Mouse (Mus musculus) intestine, embryonic 14.5 days (tissue): ENCODE measurements around the gene Dmpk. TPM values are rescaled to one million over a fixed set of nuclear protein-coding genes. Genes with fewer than 3 reads are reported as not detected.

Experiments
- ATAC-seq: fragments of 200-750 bp; cut with Nextera tagmentation; replicated peaks from 2 replicates; pipeline ENCODE4 v1.8.0; 2017; ENCODE audit warnings: low read depth, moderate number of reproducible peaks, moderate TSS enrichment, moderate library complexity; ENCODE audit not compliant: low FRiP score, low TSS enrichment
- DNase-seq: peaks from one replicate; pipeline ENCODE4 v3.0.0-alpha.2; 2018; ENCODE audit warnings: low spot score
- H3K27ac ChIP-seq: fragments of 300-500 bp; sonication (generic); 2 replicates; pipeline ENCODE4 v1.5.1; 2014; ENCODE audit warnings: low read depth, mild to moderate bottlenecking, control low read depth
- H3K27me3 ChIP-seq: fragments of 300-500 bp; sonication (generic); replicated peaks from 2 replicates; pipeline ENCODE4 v1.6.1; 2014; ENCODE audit warnings: low read length, control low read depth; ENCODE audit not compliant: control insufficient read depth, insufficient read depth
- H3K36me3 ChIP-seq: fragments of 300-500 bp; sonication (generic); 2 replicates; pipeline ENCODE4 v1.6.1; 2014; ENCODE audit warnings: low read length, control low read depth; ENCODE audit not compliant: control insufficient read depth, insufficient read depth
- H3K4me1 ChIP-seq: fragments of 300-500 bp; sonication (generic); replicated peaks from 2 replicates; pipeline ENCODE4 v1.6.1; 2014; ENCODE audit warnings: low read length, control low read depth, mixed read lengths; ENCODE audit not compliant: control insufficient read depth, insufficient read depth
- H3K4me2 ChIP-seq: fragments of 300-500 bp; sonication (generic); 2 replicates; pipeline ENCODE4 v1.6.1; 2014; ENCODE audit warnings: low read length
- H3K4me3 ChIP-seq: fragments of 300-500 bp; sonication (generic); 2 replicates; pipeline ENCODE4 v1.5.1; 2014; ENCODE audit warnings: low read depth, low read length, control low read depth, mixed read lengths
- H3K9ac ChIP-seq: fragments of 300-500 bp; sonication (generic); 2 replicates; pipeline ENCODE4 v1.6.1; 2014; ENCODE audit warnings: mild to moderate bottlenecking, low read length
- H3K9me3 ChIP-seq: fragments of 300-500 bp; sonication (generic); 2 replicates; pipeline ENCODE4 v1.6.1; 2016; ENCODE audit warnings: low read length, control low read depth; ENCODE audit not compliant: control insufficient read depth
- WGBS: fragments of 180-500 bp; shearing (Covaris S2); extraction: QIAGEN DNeasy Blood & Tissue Kit; methylation state at CpG from one replicate; pipeline ENCODE4 v1.1.7; 2014; 5-methylcytosine and 5-hydroxymethylcytosine counted together
- polyA plus RNA-seq: library from polyadenylated mRNA; unstranded; fragments of >200 nt; fragmentation: Nextera tagmentation; extraction: Ambion mirVana; gene quantifications from 2 replicates; pipeline ENCODE4 v1.2.1, GENCODE M21; 2014

The Dmpk gene
- polyA plus RNA-seq, 1 experiment from 2014 or later, result 57.4 TPM

DNA sequence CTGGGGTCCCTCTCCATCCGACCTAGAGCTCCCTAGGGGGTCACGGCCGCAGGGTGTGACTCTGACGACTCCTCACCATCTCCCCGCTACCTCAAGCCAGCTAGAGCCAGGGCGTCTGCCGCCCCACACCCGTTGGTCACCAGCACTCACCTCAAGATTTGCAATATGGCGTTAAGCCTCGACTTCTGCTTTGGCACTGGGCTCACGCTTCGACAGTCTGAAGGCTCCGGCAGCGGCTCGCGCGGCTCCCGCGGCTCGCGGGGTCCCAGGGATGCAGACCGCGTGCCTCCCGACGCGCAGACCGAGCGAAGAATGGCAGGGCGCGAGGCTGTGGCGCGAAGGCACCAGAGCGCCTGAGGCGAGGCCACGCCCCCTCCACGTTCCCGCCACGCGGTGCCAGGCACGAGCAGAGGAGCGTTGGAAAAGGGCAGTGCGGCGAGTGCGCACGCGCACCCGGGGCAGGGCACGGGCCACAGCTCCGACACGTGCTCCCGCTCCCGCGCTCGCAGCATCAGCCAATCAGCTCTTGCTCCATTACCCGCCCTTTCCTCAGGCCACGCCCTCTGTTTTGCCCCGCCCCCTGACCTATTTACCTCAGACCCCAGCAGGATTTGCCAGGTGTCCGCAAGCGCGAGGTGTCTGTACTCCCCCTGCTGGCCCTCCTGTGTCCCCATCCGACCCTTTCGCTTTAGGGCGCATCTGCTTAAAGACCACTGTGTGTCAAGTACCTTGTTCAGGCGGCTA, 34.6 kb downstream of the Dmpk start, which contains the start of gene Gm4969:
Gm4969 (minus strand) TSS at position 341 of the 744 bp plus-strand sequence.
- peak within 1 kb of the TSS; percentile 27 for H3K4me3 ChIP-seq
- ATAC-seq (peak; percentile 38; the same call in 1 of the 2 replicates), DNase-seq (peak; percentile 80)
- no peak within 1 kb of the TSS for H3K9ac ChIP-seq
- peak within 1 kb of the TSS; percentile 50 for H3K4me2 ChIP-seq
- H3K9me3 ChIP-seq, result peaks cover 7% of the 10 kb centered on the region; the same call in 1 of the 2 replicates
- 19% methylated on average over 64 of the region's 64 CpGs for WGBS
- no peak within 1 kb of the TSS for H3K27ac ChIP-seq
- peaks cover 8% of the 10 kb centered on the region for H3K4me1 ChIP-seq
- no peaks in the 10 kb centered on the region for H3K36me3 ChIP-seq
- no peaks in the 10 kb centered on the region for H3K27me3 ChIP-seq

DNA sequence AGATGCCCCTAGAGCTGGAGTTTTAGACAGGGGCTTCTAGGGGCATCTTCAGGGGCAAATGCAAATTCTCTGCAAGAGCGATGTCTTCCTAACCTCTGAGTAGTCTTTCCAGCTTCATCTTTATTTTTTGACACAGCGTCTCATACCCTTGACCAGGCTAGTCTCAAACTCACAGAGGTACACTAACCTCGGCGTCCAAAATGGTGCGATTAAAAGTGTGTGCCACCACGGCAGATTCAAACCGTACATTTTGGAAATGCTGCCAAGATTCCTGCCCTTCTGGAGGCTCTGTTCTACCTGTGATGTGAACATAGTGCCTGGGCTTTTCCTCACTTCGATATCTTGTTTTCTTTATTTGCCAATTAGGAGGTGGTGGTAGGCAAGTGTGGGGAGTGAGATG, 35.4 kb downstream of the Dmpk start:
- H3K27ac ChIP-seq, result no peak overlapping the region
- peaks cover 8% of the 10 kb centered on the region for H3K4me1 ChIP-seq
- DNase-seq, result no peak
- no peak overlapping the region for H3K9ac ChIP-seq
- H3K4me2 ChIP-seq, result no peak overlapping the region
- no peaks in the 10 kb centered on the region for H3K36me3 ChIP-seq
- peaks cover 7% of the 10 kb centered on the region; the same call in 1 of the 2 replicates for H3K9me3 ChIP-seq
- WGBS, result 92% methylated on average over 8 of the region's 8 CpGs
- ATAC-seq, result peak; percentile 2; the same call in 1 of the 2 replicates
- H3K4me3 ChIP-seq, result no peak overlapping the region
- H3K27me3 ChIP-seq, result no peaks in the 10 kb centered on the region

DNA sequence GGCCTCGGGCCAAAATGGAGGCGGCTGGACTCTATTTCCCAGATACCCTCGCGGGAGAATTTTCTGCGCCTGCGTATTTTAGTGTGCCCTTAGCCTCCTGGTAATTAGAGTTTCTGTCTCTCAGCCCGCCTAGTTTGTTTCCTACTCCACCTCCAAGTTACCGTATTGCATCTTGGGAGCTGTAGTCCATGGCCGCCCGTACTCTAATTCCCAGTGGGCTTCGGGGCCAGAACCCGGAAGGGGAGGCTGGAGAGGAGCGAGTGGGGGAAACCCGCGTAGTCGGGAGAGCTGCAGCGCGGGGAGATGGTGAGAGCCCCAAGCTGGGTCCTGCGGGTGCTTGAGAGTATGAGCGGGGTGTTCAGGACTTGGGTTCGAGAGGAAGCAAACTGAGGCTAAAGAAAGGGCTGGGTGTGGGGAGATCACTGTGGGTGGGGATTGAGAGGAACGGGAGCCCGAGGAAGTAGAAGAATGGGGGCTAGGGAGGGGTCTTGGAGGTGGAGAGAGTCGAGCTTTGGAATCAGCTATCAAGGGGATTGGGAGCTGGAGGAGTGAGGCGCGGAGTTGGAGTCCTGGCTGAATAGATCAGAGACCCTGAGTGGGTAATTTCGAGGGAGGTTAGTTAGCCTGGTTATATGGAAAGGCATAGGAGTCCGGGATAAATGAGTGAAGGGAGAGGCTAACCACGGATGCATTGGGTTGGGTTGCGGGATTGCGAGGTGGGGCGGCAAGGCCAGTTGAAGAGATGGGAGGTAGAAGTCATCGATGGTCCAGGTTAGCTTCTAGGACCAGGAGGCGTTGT, 36.2 kb downstream of the Dmpk start, which contains the start of gene Fbxo46:
Fbxo46 (plus strand) TSS at position 229 of the 799 bp plus-strand sequence.
- no peak within 1 kb of the TSS for H3K27ac ChIP-seq
- WGBS, result 2% methylated on average over 34 of the region's 34 CpGs
- peak within 1 kb of the TSS; percentile 85 for H3K4me3 ChIP-seq
- H3K4me2 ChIP-seq, result peak within 1 kb of the TSS; percentile 94
- no peaks in the 10 kb centered on the region for H3K27me3 ChIP-seq
- ATAC-seq, result peak; percentile 89
- H3K36me3 ChIP-seq, result no peaks in the 10 kb centered on the region
- H3K9ac ChIP-seq, result peak within 1 kb of the TSS; percentile 67
- peak; percentile 89 for DNase-seq
- H3K4me1 ChIP-seq, result peaks cover 8% of the 10 kb centered on the region
- peaks cover 7% of the 10 kb centered on the region; the same call in 1 of the 2 replicates for H3K9me3 ChIP-seq

DNA sequence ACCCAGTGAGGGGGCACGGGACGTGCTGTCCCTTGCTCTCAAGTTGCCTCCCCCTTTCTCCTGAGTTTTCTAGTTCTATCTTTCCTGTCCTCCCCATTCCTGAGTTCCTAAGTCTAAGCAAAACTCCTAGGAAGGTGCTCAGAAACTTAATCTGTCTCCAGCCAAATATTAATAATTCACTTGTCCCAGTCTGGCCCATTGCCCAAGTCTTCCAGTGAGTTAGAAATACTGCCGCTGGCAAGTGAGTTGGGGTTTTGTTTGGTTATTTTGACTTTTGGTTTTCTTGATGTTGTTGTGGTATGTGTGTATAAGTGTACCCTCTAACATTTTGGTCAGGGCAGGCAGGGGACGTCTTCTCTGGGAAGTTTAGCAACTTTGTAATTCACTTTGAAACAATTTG, 38.0 kb downstream of the Dmpk start:
- Histone ChIP-seq H3K36me3 (no peaks in the 10 kb centered on the region), H3K27me3 (no peaks in the 10 kb centered on the region), H3K4me3 (no peak overlapping the region), H3K9ac (no peak overlapping the region), H3K27ac (no peak overlapping the region), H3K4me1 (peaks cover 8% of the 10 kb centered on the region), H3K4me2 (no peak overlapping the region), H3K9me3 (peaks cover 7% of the 10 kb centered on the region; the same call in 1 of the 2 replicates)
- DNase-seq (no peak), ATAC-seq (no peak)
- WGBS, result 90% methylated on average over 4 of the region's 4 CpGs

DNA sequence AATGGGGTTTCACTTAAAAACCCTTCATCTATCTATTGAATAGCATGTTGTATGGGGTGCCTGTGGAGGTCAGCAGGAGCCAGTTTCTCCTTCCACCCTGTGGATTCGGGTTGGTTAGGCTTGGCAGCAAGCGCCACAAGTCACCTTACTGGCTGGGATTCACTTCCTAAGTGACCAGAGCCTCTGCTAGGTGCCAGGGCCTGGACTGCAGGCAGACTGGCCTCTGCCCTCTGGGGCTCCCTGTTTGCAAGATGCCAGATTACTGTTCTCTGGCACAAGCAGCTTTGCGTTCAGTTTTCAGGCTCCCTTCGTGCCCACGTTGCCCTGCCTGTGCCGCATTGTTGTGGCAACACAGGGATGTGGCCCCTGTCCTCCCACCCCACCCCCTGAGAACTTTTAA, 41.1 kb downstream of the Dmpk start:
- Histone ChIP-seq H3K4me2 (no peak overlapping the region), H3K27me3 (no peaks in the 10 kb centered on the region), H3K9ac (no peak overlapping the region), H3K9me3 (peaks cover 3% of the 10 kb centered on the region; the same call in 1 of the 2 replicates), H3K36me3 (peaks cover 9% of the 10 kb centered on the region), H3K4me3 (no peak overlapping the region), H3K4me1 (peaks cover 8% of the 10 kb centered on the region), H3K27ac (no peak overlapping the region)
- WGBS, result 91% methylated on average over 6 of the region's 6 CpGs
- no peak for ATAC-seq
- DNase-seq, result no peak

DNA sequence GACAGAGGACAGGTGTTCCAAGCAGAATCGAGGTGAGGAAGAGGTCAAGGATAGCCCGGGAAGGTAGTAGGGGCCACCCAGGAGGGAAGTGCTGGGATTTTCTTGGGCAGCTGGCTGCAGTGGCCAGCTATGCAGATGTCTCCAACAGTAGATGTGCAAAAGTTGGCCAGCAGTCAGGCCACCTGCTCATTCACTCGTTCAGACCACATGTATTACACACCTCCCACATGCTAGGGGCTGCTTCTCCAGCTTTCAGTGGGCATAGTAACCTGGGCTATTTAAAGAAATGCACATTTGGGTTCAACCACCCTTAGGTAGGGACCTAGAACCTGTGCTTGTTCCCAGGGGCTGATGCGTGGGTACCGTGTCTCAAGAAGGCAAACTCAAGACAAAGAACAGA, 44.1 kb downstream of the Dmpk start:
- WGBS, result 76% methylated on average over 5 of the region's 5 CpGs

DNA sequence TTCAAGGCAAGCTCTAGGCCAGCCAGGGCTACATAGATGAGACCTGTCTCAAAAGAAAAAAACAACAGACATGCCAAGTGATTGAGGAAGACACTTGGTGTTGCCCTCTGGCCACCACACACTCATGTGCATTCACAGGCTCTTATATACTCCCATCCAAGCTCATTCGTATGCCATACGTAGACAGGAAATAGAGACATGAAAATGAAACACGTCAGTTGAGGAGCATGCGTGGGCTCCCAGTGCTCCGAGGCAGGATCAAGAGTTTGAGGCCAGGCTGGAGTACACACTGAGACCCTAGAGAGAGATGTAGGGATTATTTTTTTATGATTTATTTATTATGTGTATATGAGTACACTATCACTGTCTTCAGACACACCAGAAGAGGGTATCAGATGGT, 45.7 kb downstream of the Dmpk start:
- no peak for DNase-seq
- no peaks in the 10 kb centered on the region for H3K27me3 ChIP-seq
- H3K9ac ChIP-seq, result no peak overlapping the region
- H3K9me3 ChIP-seq, result no peaks in the 10 kb centered on the region
- no peak overlapping the region for H3K27ac ChIP-seq
- no peak for ATAC-seq
- no peak overlapping the region for H3K4me3 ChIP-seq
- H3K4me2 ChIP-seq, result no peak overlapping the region
- H3K36me3 ChIP-seq, result peaks cover 9% of the 10 kb centered on the region
- H3K4me1 ChIP-seq, result peaks cover 12% of the 10 kb centered on the region; the same call in 1 of the 2 replicates
- WGBS, result 92% methylated on average over 5 of the region's 5 CpGs

More for the DNA sequence above, 44.1 kb downstream of the Dmpk start:
- H3K4me3 ChIP-seq, result no peak overlapping the region
- H3K36me3 ChIP-seq, result peaks cover 9% of the 10 kb centered on the region
- DNase-seq (no peak), ATAC-seq (no peak)
- no peak overlapping the region for H3K4me2 ChIP-seq
- no peaks in the 10 kb centered on the region for H3K27me3 ChIP-seq
- no peak overlapping the region for H3K9ac ChIP-seq
- H3K27ac ChIP-seq, result no peak overlapping the region
- H3K9me3 ChIP-seq, result no peaks in the 10 kb centered on the region
- H3K4me1 ChIP-seq, result peaks cover 12% of the 10 kb centered on the region; the same call in 1 of the 2 replicates

DNA sequence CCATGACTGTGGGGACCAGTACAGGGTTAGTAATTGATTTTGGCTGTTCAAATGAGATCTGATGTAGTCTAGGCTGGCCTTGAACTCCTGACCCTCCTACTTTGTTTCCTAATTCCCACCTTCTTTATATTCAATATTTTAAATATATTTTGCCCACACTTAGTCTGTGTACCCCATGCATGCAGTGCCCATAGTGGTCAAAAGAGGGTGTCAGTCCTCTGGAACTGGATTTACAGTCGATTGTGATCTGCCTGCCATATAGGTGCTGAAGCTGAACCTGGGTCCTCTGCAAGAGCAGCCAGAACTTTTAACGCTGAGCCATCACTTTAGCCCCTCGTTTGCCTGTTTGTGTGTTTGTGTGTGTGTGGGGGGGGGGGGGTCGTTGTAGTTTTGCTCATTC, 47.0 kb downstream of the Dmpk start:
- H3K36me3 ChIP-seq, result peaks cover 18% of the 10 kb centered on the region
- WGBS, result 32% methylated on average over 4 of the region's 4 CpGs
- H3K27me3 ChIP-seq, result no peaks in the 10 kb centered on the region
- H3K27ac ChIP-seq, result peak overlapping the region; percentile 43
- no peaks in the 10 kb centered on the region for H3K9me3 ChIP-seq
- peak overlapping the region; percentile 40 for H3K4me3 ChIP-seq
- peak overlapping the region; percentile 67 for H3K4me2 ChIP-seq
- peaks cover 12% of the 10 kb centered on the region; the same call in 1 of the 2 replicates for H3K4me1 ChIP-seq
- H3K9ac ChIP-seq, result no peak overlapping the region
- DNase-seq (no peak), ATAC-seq (no peak)
